Mouse (Mus musculus): ENCODE measurements around the gene Ifna12. TPM values are rescaled to one million over a fixed set of nuclear protein-coding genes. Genes with fewer than 3 reads are reported as not detected.

The Ifna12 gene
- polyA plus RNA-seq, 1 experiment from 2014 or later, result not detected

Other genes starting within 250 kb of the Ifna12 start
- 7.9 and 9.4 TPM in 2 replicates for gene Hacd4, start 164.4 kb downstream of the Ifna12 start, polyA plus RNA-seq (2015; fragmentation: Nextera tagmentation; extraction: Ambion mirVana)
- not detected in 2 replicates for gene Ifnb1, start 80.6 kb downstream of the Ifna12 start, polyA plus RNA-seq (2015; fragmentation: Nextera tagmentation; extraction: Ambion mirVana)
- not detected in 2 replicates for gene Ifna15, start 45.1 kb downstream of the Ifna12 start, polyA plus RNA-seq (2015; fragmentation: Nextera tagmentation; extraction: Ambion mirVana)
- not detected in 2 replicates for gene Ifna14, start 31.6 kb downstream of the Ifna12 start, polyA plus RNA-seq (2015; fragmentation: Nextera tagmentation; extraction: Ambion mirVana)
- gene Ifna9, start 11.0 kb downstream of the Ifna12 start, polyA plus RNA-seq (2015; fragmentation: Nextera tagmentation; extraction: Ambion mirVana), result not detected in 2 replicates
- gene C87499, start 31.0 kb upstream of the Ifna12 start, polyA plus RNA-seq (2015; fragmentation: Nextera tagmentation; extraction: Ambion mirVana), result not detected in 2 replicates
- not detected in 2 replicates for gene Ifna13, start 41.1 kb upstream of the Ifna12 start, polyA plus RNA-seq (2015; fragmentation: Nextera tagmentation; extraction: Ambion mirVana)
- not detected in 2 replicates for gene Ifna16, start 73.5 kb upstream of the Ifna12 start, polyA plus RNA-seq (2015; fragmentation: Nextera tagmentation; extraction: Ambion mirVana)
- gene Ifna2, start 80.5 kb upstream of the Ifna12 start, polyA plus RNA-seq (2015; fragmentation: Nextera tagmentation; extraction: Ambion mirVana), result not detected in 2 replicates
- gene Ifnab, start 88.0 kb upstream of the Ifna12 start, polyA plus RNA-seq (2015; fragmentation: Nextera tagmentation; extraction: Ambion mirVana), result not detected in 2 replicates
- gene Gm26566, start 118.4 kb upstream of the Ifna12 start, polyA plus RNA-seq (2015; fragmentation: Nextera tagmentation; extraction: Ambion mirVana), result 0.82 and 0.93 TPM in 2 replicates
- gene Klhl9, start 119.1 kb upstream of the Ifna12 start, polyA plus RNA-seq (2015; fragmentation: Nextera tagmentation; extraction: Ambion mirVana), result 77.5 and 78.4 TPM in 2 replicates
- not detected in 2 replicates for gene Gm13271, start 151.5 kb upstream of the Ifna12 start, polyA plus RNA-seq (2015; fragmentation: Nextera tagmentation; extraction: Ambion mirVana)
- gene Gm13283, start 156.7 kb upstream of the Ifna12 start, polyA plus RNA-seq (2015; fragmentation: Nextera tagmentation; extraction: Ambion mirVana), result 0.11 and 0.23 TPM in 2 replicates
- gene Gm13290, start 170.5 kb upstream of the Ifna12 start, polyA plus RNA-seq (2015; fragmentation: Nextera tagmentation; extraction: Ambion mirVana), result 0.48 TPM in 1 of 2 replicates, not detected in the other
- gene Gm13289, start 173.5 kb upstream of the Ifna12 start, polyA plus RNA-seq (2015; fragmentation: Nextera tagmentation; extraction: Ambion mirVana), result not detected in 2 replicates
- 0.28 TPM in 1 of 2 replicates, not detected in the other for gene Gm13272, start 176.5 kb upstream of the Ifna12 start, polyA plus RNA-seq (2015; fragmentation: Nextera tagmentation; extraction: Ambion mirVana)
- gene Ifnz, start 178.8 kb upstream of the Ifna12 start, polyA plus RNA-seq (2015; fragmentation: Nextera tagmentation; extraction: Ambion mirVana), result 0.53 TPM in 1 of 2 replicates, not detected in the other
- not detected in 2 replicates for gene Gm13276, start 182.3 kb upstream of the Ifna12 start, polyA plus RNA-seq (2015; fragmentation: Nextera tagmentation; extraction: Ambion mirVana)
- not detected in 2 replicates for gene Gm13277, start 185.3 kb upstream of the Ifna12 start, polyA plus RNA-seq (2015; fragmentation: Nextera tagmentation; extraction: Ambion mirVana)
- not detected in 2 replicates for gene Gm13278, start 188.2 kb upstream of the Ifna12 start, polyA plus RNA-seq (2015; fragmentation: Nextera tagmentation; extraction: Ambion mirVana)
- gene Gm13275, start 191.1 kb upstream of the Ifna12 start, polyA plus RNA-seq (2015; fragmentation: Nextera tagmentation; extraction: Ambion mirVana), result not detected in 2 replicates
- gene Gm13279, start 194.0 kb upstream of the Ifna12 start, polyA plus RNA-seq (2015; fragmentation: Nextera tagmentation; extraction: Ambion mirVana), result not detected in 2 replicates
- 0.79 and 0.82 TPM in 2 replicates for gene Gm13285, start 196.3 kb upstream of the Ifna12 start, polyA plus RNA-seq (2015; fragmentation: Nextera tagmentation; extraction: Ambion mirVana)
- not detected in 2 replicates for gene Gm13287, start 199.9 kb upstream of the Ifna12 start, polyA plus RNA-seq (2015; fragmentation: Nextera tagmentation; extraction: Ambion mirVana)
- gene Gm13288, start 202.2 kb upstream of the Ifna12 start, polyA plus RNA-seq (2015; fragmentation: Nextera tagmentation; extraction: Ambion mirVana), result 0.08 TPM in 1 of 2 replicates, not detected in the other
- gene Ifna7, start 212.9 kb upstream of the Ifna12 start, polyA plus RNA-seq (2015; fragmentation: Nextera tagmentation; extraction: Ambion mirVana), result not detected in 2 replicates
- gene Ifna11, start 216.6 kb upstream of the Ifna12 start, polyA plus RNA-seq (2015; fragmentation: Nextera tagmentation; extraction: Ambion mirVana), result not detected in 2 replicates
- gene Ifna6, start 224.0 kb upstream of the Ifna12 start, polyA plus RNA-seq (2015; fragmentation: Nextera tagmentation; extraction: Ambion mirVana), result not detected in 2 replicates
- gene Ifna5, start 232.1 kb upstream of the Ifna12 start, polyA plus RNA-seq (2015; fragmentation: Nextera tagmentation; extraction: Ambion mirVana), result not detected in 2 replicates
- gene Ifna4, start 238.5 kb upstream of the Ifna12 start, polyA plus RNA-seq (2015; fragmentation: Nextera tagmentation; extraction: Ambion mirVana), result not detected in 2 replicates
- gene Ifna1, start 246.7 kb upstream of the Ifna12 start, polyA plus RNA-seq (2015; fragmentation: Nextera tagmentation; extraction: Ambion mirVana), result not detected in 2 replicates